ENCODE assay signal across 8 mouse cellular contexts in the genomic region with DNA sequence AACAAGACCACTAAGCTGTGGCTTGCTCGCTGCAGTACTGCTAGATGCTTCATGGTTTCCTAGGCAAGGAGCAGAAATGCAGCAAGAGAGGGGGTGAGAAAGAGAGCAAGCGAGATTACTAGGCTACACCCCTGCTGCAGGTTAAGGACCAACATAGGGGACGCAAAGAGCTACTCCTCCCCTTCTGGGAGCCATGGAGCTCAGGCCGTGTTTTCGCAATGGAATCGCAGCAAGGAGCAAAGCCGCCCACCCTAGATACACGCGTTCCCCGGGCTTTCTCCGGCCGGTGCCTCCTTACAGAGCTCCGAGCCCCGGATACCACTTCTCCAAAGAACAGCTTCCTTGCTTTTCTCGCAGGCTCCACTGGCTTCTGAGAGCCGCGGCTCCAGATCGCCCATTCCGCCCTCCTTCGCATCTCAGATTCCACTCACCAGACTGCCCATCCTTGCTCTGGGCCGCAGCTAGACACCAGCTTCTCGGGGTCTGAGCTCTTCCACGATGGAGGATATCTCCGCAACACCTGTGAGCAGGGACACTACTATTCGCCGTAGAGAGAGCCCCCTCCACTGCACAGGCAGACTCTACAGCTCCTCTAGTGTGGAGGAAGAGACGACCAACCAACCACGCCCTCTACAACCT. TPM values are rescaled to one million over a fixed set of nuclear protein-coding genes. Genes with fewer than 3 reads are reported as not detected.
DNase-seq lines count a peak whose midpoint lies in the region; ATAC-seq and TF ChIP-seq lines count a peak whose summit lies in the region.

A gene (minus strand): TSS at position 629 of the 639 bp plus-strand sequence.

- peak within 1 kb of the TSS; percentile 58 for H3K4me3 ChIP-seq in forebrain, embryonic 12.5 days (replicated peaks)
- peak within 1 kb of the TSS; percentile 46 to 93 for H3K4me3 ChIP-seq in heart, embryonic 14.5 days (ENCODE audit: control insufficient read depth in 1 of 2, insufficient read depth in 1 of 2, low read depth in 1 of 2, low read length in 2 of 2)
- H3K4me3 ChIP-seq in kidney, postnatal 0 days (replicated peaks; ENCODE audit: low read depth, low read length) = peak within 1 kb of the TSS; percentile 67
- peak within 1 kb of the TSS; percentile 59 for H3K4me3 ChIP-seq in limb, embryonic 15.5 days
- H3K4me3 ChIP-seq in midbrain, embryonic 15.5 days = peak within 1 kb of the TSS; percentile 53

- peak; percentile 93 for ATAC-seq in forebrain, embryonic 12.5 days (ENCODE audit: low FRiP score)
- ATAC-seq in heart, embryonic 14.5 days (ENCODE audit: insufficient number of reproducible peaks, insufficient read depth, low FRiP score, low read depth) = no peak; the same call in 1 of the 2 replicates
- ATAC-seq in kidney, postnatal 0 days (replicated peaks; ENCODE audit: low FRiP score, low read depth) = peak; percentile 90
- peak; percentile 76 for ATAC-seq in limb, embryonic 15.5 days (ENCODE audit: insufficient number of reproducible peaks, low FRiP score, low TSS enrichment, low read depth)
- peak; percentile 98 for ATAC-seq in midbrain, embryonic 15.5 days (replicated peaks)

- H3K27me3 ChIP-seq in forebrain, embryonic 12.5 days = no peaks in the 10 kb centered on the region
- no peaks in the 10 kb centered on the region for H3K27me3 ChIP-seq in heart, embryonic 14.5 days (ENCODE audit: control insufficient read depth, insufficient read depth, low read length)
- H3K27me3 ChIP-seq in kidney, postnatal 0 days (ENCODE audit: insufficient read depth, low read length) = no peaks in the 10 kb centered on the region
- no peaks in the 10 kb centered on the region for H3K27me3 ChIP-seq in limb, embryonic 15.5 days
- H3K27me3 ChIP-seq in midbrain, embryonic 15.5 days (replicated peaks) = no peaks in the 10 kb centered on the region

- no peaks in the 10 kb centered on the region for H3K9me3 ChIP-seq in forebrain, embryonic 12.5 days
- no peaks in the 10 kb centered on the region for H3K9me3 ChIP-seq in heart, embryonic 14.5 days (ENCODE audit: control insufficient read depth, low read length)
- no peaks in the 10 kb centered on the region for H3K9me3 ChIP-seq in kidney, postnatal 0 days (replicated peaks; ENCODE audit: low read length)
- H3K9me3 ChIP-seq in limb, embryonic 15.5 days = no peaks in the 10 kb centered on the region
- H3K9me3 ChIP-seq in midbrain, embryonic 15.5 days = no peaks in the 10 kb centered on the region

- H3K4me2 ChIP-seq in forebrain, embryonic 12.5 days = peak within 1 kb of the TSS; percentile 62
- H3K4me2 ChIP-seq in heart, embryonic 14.5 days (ENCODE audit: low read length) = peak within 1 kb of the TSS; percentile 76
- H3K4me2 ChIP-seq in kidney, postnatal 0 days (ENCODE audit: low read length) = peak within 1 kb of the TSS; percentile 76
- H3K4me2 ChIP-seq in limb, embryonic 15.5 days = peak within 1 kb of the TSS; percentile 74
- peak within 1 kb of the TSS; percentile 55 for H3K4me2 ChIP-seq in midbrain, embryonic 15.5 days

- H3K36me3 ChIP-seq in forebrain, embryonic 12.5 days (replicated peaks) = no peaks in the 10 kb centered on the region
- no peaks in the 10 kb centered on the region for H3K36me3 ChIP-seq in heart, embryonic 14.5 days (ENCODE audit: control insufficient read depth, insufficient read depth, low read length)
- no peaks in the 10 kb centered on the region for H3K36me3 ChIP-seq in kidney, postnatal 0 days (ENCODE audit: insufficient read depth, low read length)
- H3K36me3 ChIP-seq in limb, embryonic 15.5 days = no peaks in the 10 kb centered on the region
- H3K36me3 ChIP-seq in midbrain, embryonic 15.5 days (replicated peaks) = no peaks in the 10 kb centered on the region

- peak; percentile 64 to 68 for DNase-seq in B cell, adult 2 months
- DNase-seq in brain, embryonic 18.5 days (ENCODE audit: low read depth, low spot score) = peak; percentile 59
- peak; percentile 51 for DNase-seq in kidney, postnatal 0 days (ENCODE audit: low spot score)
- peak; percentile 22 to 57 for DNase-seq in spleen, postnatal 10 days (ENCODE audit: low spot score in 2 of 2)

- WGBS in forebrain, embryonic 12.5 days = under 1% methylated on average over 28 of the region's 28 CpGs
- under 1% methylated on average over 28 of the region's 28 CpGs for WGBS in heart, embryonic 14.5 days
- under 1% methylated on average over 28 of the region's 28 CpGs for WGBS in kidney, postnatal 0 days
- WGBS in limb, embryonic 15.5 days = under 1% methylated on average over 28 of the region's 28 CpGs
- under 1% methylated on average over 28 of the region's 28 CpGs for WGBS in midbrain, embryonic 15.5 days

- peak within 1 kb of the TSS; percentile 72 for H3K9ac ChIP-seq in forebrain, embryonic 12.5 days
- peak within 1 kb of the TSS; percentile 63 for H3K9ac ChIP-seq in heart, embryonic 14.5 days (ENCODE audit: low read length)
- peak within 1 kb of the TSS; percentile 60 for H3K9ac ChIP-seq in kidney, postnatal 0 days (ENCODE audit: low read depth, low read length)
- H3K9ac ChIP-seq in limb, embryonic 15.5 days = peak within 1 kb of the TSS; percentile 54
- H3K9ac ChIP-seq in midbrain, embryonic 15.5 days = peak within 1 kb of the TSS; percentile 90

- TF ChIP-seq CTCF in kidney, postnatal 0 days (IDR thresholded peaks at IDR 0.05; ENCODE audit: low read depth) = peak; percentile 28; the same call in 1 of the 2 replicates

- H3K27ac ChIP-seq in forebrain, embryonic 12.5 days = peak within 1 kb of the TSS; percentile 87
- H3K27ac ChIP-seq in heart, embryonic 14.5 days (replicated peaks in 1 of 2; ENCODE audit: control insufficient read depth in 1 of 2, insufficient read depth in 1 of 2, low read depth in 2 of 2, low read length in 2 of 2) = peak within 1 kb of the TSS; percentile 15 to 60
- H3K27ac ChIP-seq in kidney, postnatal 0 days = peak within 1 kb of the TSS; percentile 72
- peak within 1 kb of the TSS; percentile 65 for H3K27ac ChIP-seq in limb, embryonic 15.5 days
- H3K27ac ChIP-seq in midbrain, embryonic 15.5 days = peak within 1 kb of the TSS; percentile 98

- peaks cover 6% of the 10 kb centered on the region; the same call in 1 of the 2 replicates for H3K4me1 ChIP-seq in forebrain, embryonic 12.5 days
- no peaks in the 10 kb centered on the region for H3K4me1 ChIP-seq in heart, embryonic 14.5 days (ENCODE audit: control insufficient read depth in 2 of 2, insufficient read depth in 2 of 2, low read length in 2 of 2)
- no peaks in the 10 kb centered on the region for H3K4me1 ChIP-seq in kidney, postnatal 0 days (replicated peaks; ENCODE audit: insufficient read depth, low read length)
- H3K4me1 ChIP-seq in limb, embryonic 15.5 days = no peaks in the 10 kb centered on the region; the same call in 1 of the 2 replicates
- H3K4me1 ChIP-seq in midbrain, embryonic 15.5 days = peaks cover 14% of the 10 kb centered on the region

RNA-seq across cellular contexts. Expression of the gene that starts here (rescaled TPM):
- polyA plus RNA-seq in forebrain, embryonic 12.5 days (2016; fragmentation: Nextera tagmentation; extraction: Ambion mirVana) = 58.9 and 62.0 TPM in 2 replicates
- polyA plus RNA-seq in heart, embryonic 14.5 days (2014; fragmentation: Nextera tagmentation; extraction: Ambion mirVana) = 21.5 and 27.6 TPM in 2 replicates
- 82.2 and 104 TPM in 2 replicates for polyA plus RNA-seq in kidney, postnatal 0 days (2015; fragmentation: Nextera tagmentation; extraction: Ambion mirVana)
- 27.6 and 35.6 TPM in 2 replicates for polyA plus RNA-seq in limb, embryonic 15.5 days (2015; fragmentation: Nextera tagmentation; extraction: Ambion mirVana)
- 354 and 372 TPM in 2 replicates for polyA plus RNA-seq in midbrain, embryonic 15.5 days (2015; fragmentation: Nextera tagmentation; extraction: Ambion mirVana)

Comparison
In these comparisons a context has a peak if more than half of its experiments do, and no peak if none do; other contexts are left out.
1. H3K27ac ChIP-seq: peak in every context shown above with its lines; median percentile 98 in midbrain, embryonic 15.5 days; 87 in forebrain, embryonic 12.5 days; 72 in kidney, postnatal 0 days; 65 in limb, embryonic 15.5 days; 38 in heart, embryonic 14.5 days.